Mouse (Mus musculus): ENCODE measurements at regions not wholly inside any gene's neighbourhood (a gene's known extent, or its start where the extent isn't known, plus 50 kb on each side); places are given as distances from the start of the nearest gene placed in this dataset.
A peak's percentile ranks its signal among the peaks of the same experiment; 100 is the strongest.
"Not testable (repeated sequence)": the region's sequence is repeated elsewhere in the genome, so short reads cannot be mapped to it uniquely, and the experiment has no call there.

DNA sequence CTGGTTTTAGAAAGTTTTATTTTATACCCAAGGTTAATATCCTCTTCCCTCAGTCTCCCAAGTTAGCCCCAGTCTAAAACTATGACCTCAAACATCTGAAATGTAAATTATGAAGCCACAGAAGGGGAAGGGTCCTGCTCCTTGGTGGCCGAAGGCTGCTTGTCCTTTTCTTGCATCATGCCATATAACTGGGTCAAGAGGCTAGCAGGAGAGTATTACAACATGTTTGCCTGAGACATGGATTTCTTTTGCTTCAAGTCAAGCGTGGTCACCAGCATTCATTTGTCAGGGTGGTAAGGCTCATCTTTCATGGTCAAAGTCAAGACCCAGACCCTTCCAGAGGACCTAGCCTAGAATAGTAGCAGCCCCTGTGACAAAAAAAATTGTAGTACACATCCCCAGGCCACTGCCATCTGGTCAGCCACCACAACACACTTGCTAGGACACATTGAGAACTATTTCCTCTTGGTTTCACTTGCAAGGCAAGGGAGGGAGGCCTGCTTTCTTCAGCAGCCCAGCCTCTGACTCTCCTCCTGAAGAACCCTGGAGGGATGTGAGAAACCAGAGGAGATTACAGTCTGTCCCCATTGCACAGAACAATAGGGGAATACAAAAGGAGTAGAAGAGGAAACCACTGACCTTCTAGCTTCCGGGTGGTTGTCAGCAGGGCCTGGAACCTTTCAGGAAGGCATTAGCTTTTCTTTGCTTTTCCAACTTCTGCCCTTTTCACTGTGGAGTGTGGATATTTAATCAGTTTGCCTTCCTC, 85.3 kb downstream of the Rassf10 start:
- ATAC-seq (ENCODE audit: insufficient read depth, low read depth) = no peak

DNA sequence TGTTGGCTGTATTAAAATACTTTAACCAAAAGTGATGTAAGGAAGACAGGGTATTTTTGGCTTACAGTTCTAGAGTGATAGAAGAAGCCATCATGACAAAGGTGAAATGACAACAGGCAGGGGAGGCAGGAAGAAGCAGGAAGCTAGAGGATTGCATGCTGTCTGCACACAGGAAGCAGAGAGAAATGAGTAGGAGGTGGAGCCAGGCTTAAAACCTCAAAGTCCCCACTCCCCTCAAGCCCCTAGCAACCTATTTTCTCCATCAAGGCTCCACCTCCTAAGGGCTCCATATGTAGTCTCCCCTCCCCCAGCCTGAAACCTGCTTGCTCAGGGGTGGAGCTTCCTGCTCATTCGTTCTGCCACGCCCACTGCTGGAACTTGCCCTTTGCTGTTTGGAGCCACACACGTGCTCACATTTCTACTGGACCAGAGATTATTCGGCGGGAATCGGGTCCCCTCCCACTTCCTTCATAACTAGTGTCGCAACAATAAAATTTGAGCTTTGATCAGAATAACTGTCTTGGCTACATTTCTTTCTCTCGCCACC, 91.9 kb downstream of the Rassf10 start:
- H3K4me3 ChIP-seq (ENCODE audit: low read depth, low read length); ATAC-seq (ENCODE audit: insufficient read depth, low read depth); H3K27me3 ChIP-seq (ENCODE audit: control insufficient read depth, insufficient read depth, low read length); H3K9ac ChIP-seq (replicated peaks; ENCODE audit: low read depth, low read length); H3K9me3 ChIP-seq (replicated peaks; ENCODE audit: control insufficient read depth, low read length); DNase-seq (ENCODE audit: low spot score); H3K4me1 ChIP-seq (ENCODE audit: control insufficient read depth, insufficient read depth); H3K4me2 ChIP-seq (ENCODE audit: low read depth, low read length); H3K36me3 ChIP-seq (replicated peaks; ENCODE audit: control insufficient read depth, insufficient read depth, low read length); H3K27ac ChIP-seq (ENCODE audit: low read depth): not testable (repeated sequence)
- 66% methylated on average over 7 of the region's 8 CpGs for WGBS

More for the DNA sequence above, 85.3 kb downstream of the Rassf10 start:
- H3K36me3 ChIP-seq (replicated peaks; ENCODE audit: control insufficient read depth, insufficient read depth, low read length) = no peaks in the 10 kb centered on the region
- H3K4me1 ChIP-seq (ENCODE audit: control insufficient read depth, insufficient read depth) = no peaks in the 10 kb centered on the region
- no peak overlapping the region for H3K9ac ChIP-seq (replicated peaks; ENCODE audit: low read depth, low read length)
- no peaks in the 10 kb centered on the region for H3K27me3 ChIP-seq (ENCODE audit: control insufficient read depth, insufficient read depth, low read length)
- DNase-seq (ENCODE audit: low spot score) = no peak
- no peak overlapping the region for H3K4me2 ChIP-seq (ENCODE audit: low read depth, low read length)
- TF ChIP-seq CTCF (IDR thresholded peaks at IDR 0.05; ENCODE audit: low read depth) (no peak), EP300 (IDR thresholded peaks at IDR 0.05; ENCODE audit: low read depth) (no peak)
- WGBS = 53% methylated on average over 3 of the region's 3 CpGs
- no peak overlapping the region for H3K4me3 ChIP-seq (ENCODE audit: low read depth, low read length)
- H3K9me3 ChIP-seq (replicated peaks; ENCODE audit: control insufficient read depth, low read length) = no peaks in the 10 kb centered on the region
- peak overlapping the region; percentile 23; the same call in 1 of the 2 replicates for H3K27ac ChIP-seq (ENCODE audit: low read depth)

DNA sequence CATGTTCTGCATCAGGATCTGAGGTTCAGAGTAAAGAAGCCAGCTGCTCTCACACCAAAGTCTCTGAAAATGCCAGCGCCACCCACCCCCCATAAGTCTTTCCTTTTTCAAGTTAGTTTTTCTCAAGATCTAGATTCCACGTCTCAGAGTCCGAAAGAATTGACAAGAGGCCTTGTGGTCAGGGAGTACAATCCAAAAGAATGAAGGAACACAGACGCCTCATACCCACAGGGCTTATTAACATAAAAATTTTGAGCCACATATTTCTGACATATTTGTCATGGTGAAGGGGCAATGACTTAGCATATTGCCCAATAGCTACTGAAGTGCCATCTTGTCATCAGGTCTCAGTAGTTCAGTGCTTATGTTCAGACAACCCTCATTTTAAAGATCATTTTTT, 92.6 kb downstream of the Rassf10 start:
- no peak for ATAC-seq (ENCODE audit: insufficient read depth, low read depth)
- no peak overlapping the region for H3K27ac ChIP-seq (ENCODE audit: low read depth)
- WGBS = 94% methylated on average over 4 of the region's 4 CpGs

DNA sequence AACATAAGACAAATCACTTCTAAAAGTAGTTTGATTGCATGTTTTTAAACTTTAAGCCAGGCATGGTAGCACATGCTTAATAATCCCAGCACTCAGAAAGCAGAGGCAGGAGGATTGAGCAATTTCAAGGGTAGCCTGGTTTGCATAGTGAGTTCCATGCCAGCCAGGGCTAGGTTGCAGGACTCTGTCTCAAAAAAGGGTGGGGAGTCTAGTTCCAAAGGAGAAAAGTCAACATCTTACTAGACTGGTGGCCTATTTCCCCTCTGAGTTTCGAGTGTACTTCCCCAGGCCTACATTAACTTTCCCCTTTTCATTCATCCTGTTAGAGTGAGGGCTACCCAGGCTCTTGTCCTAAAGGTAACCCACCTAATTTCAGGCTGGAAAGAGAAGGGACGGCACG, 93.8 kb downstream of the Rassf10 start:
- H3K27ac ChIP-seq (ENCODE audit: low read depth) = no peak overlapping the region
- H3K27me3 ChIP-seq (ENCODE audit: control insufficient read depth, insufficient read depth, low read length) = no peaks in the 10 kb centered on the region
- H3K9me3 ChIP-seq (replicated peaks; ENCODE audit: control insufficient read depth, low read length) = no peaks in the 10 kb centered on the region
- TF ChIP-seq CTCF (IDR thresholded peaks at IDR 0.05; ENCODE audit: low read depth) (no peak), EP300 (IDR thresholded peaks at IDR 0.05; ENCODE audit: low read depth) (no peak)
- H3K4me2 ChIP-seq (ENCODE audit: low read depth, low read length) = no peak overlapping the region
- H3K9ac ChIP-seq (replicated peaks; ENCODE audit: low read depth, low read length) = no peak overlapping the region
- no peak for ATAC-seq (ENCODE audit: insufficient read depth, low read depth)
- 83% methylated on average over 3 of the region's 3 CpGs for WGBS
- no peak overlapping the region for H3K4me3 ChIP-seq (ENCODE audit: low read depth, low read length)
- no peak for DNase-seq (ENCODE audit: low spot score)
- H3K4me1 ChIP-seq (ENCODE audit: control insufficient read depth, insufficient read depth) = 0 out of 2 replicates have a peak, but pooled peaks cover 4% of the 10 kb centered on the region
- H3K36me3 ChIP-seq (replicated peaks; ENCODE audit: control insufficient read depth, insufficient read depth, low read length) = no peaks in the 10 kb centered on the region

More for the DNA sequence above, 92.6 kb downstream of the Rassf10 start:
- Histone ChIP-seq H3K4me3 (ENCODE audit: low read depth, low read length) (no peak overlapping the region), H3K9ac (replicated peaks; ENCODE audit: low read depth, low read length) (no peak overlapping the region), H3K4me2 (ENCODE audit: low read depth, low read length) (no peak overlapping the region), H3K4me1 (ENCODE audit: control insufficient read depth, insufficient read depth) (0 out of 2 replicates have a peak, but pooled peaks cover 4% of the 10 kb centered on the region), H3K27me3 (ENCODE audit: control insufficient read depth, insufficient read depth, low read length) (no peaks in the 10 kb centered on the region), H3K36me3 (replicated peaks; ENCODE audit: control insufficient read depth, insufficient read depth, low read length) (no peaks in the 10 kb centered on the region), H3K9me3 (replicated peaks; ENCODE audit: control insufficient read depth, low read length) (no peaks in the 10 kb centered on the region)
- TF ChIP-seq EP300 (IDR thresholded peaks at IDR 0.05; ENCODE audit: low read depth) (no peak), CTCF (IDR thresholded peaks at IDR 0.05; ENCODE audit: low read depth) (no peak)
- no peak for DNase-seq (ENCODE audit: low spot score)

DNA sequence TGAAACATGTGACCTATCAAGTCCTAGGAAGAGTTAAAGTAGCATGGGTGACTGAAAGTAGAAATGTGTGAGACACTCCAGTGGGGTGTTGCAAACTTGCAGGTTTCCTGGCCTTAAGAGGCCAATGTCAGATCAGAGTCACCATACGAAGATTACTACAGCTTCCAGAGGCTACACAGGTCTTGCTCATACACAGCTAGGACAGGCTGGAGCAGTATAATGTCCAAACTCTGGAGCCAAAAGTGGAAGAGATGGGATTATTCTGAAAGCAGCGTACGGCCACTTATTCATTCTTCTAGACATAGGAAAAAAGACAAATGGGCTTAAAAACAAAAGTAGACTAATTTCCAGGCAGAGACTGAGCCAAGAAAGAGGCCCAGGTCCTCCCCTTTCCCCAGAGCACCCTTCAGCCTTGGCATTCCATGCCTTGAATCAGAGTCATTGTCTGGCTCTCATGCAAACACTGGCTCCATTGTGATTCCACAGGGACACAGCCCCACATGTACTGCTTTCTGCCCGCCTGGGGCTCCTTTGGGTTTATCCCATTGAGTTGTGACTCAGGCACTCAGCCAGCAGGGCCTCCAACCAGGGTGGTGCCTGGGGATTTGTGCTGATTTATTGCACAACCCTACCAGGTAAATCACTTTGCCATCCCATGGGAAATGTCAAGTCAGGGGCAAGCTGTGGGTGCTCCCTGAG, 94.5 kb downstream of the Rassf10 start:
- Histone ChIP-seq H3K4me2 (ENCODE audit: low read depth, low read length) (no peak overlapping the region), H3K27me3 (ENCODE audit: control insufficient read depth, insufficient read depth, low read length) (no peaks in the 10 kb centered on the region), H3K4me3 (ENCODE audit: low read depth, low read length) (no peak overlapping the region), H3K9me3 (replicated peaks; ENCODE audit: control insufficient read depth, low read length) (no peaks in the 10 kb centered on the region), H3K27ac (ENCODE audit: low read depth) (no peak overlapping the region; the same call in 1 of the 2 replicates), H3K4me1 (ENCODE audit: control insufficient read depth, insufficient read depth) (0 out of 2 replicates have a peak, but pooled peaks cover 4% of the 10 kb centered on the region), H3K36me3 (replicated peaks; ENCODE audit: control insufficient read depth, insufficient read depth, low read length) (no peaks in the 10 kb centered on the region), H3K9ac (replicated peaks; ENCODE audit: low read depth, low read length) (no peak overlapping the region)
- ATAC-seq (ENCODE audit: insufficient read depth, low read depth) = no peak
- TF ChIP-seq CTCF (IDR thresholded peaks at IDR 0.05; ENCODE audit: low read depth) (no peak), EP300 (IDR thresholded peaks at IDR 0.05; ENCODE audit: low read depth) (no peak)
- WGBS = 69% methylated on average over 4 of the region's 4 CpGs
- DNase-seq (ENCODE audit: low spot score) = no peak
